Mouse (Mus musculus) thymus, postnatal 0 days (tissue): Measurements from ENCODE around the gene Gal3st2b. TPM values are rescaled to one million over a fixed set of nuclear protein-coding genes. Genes with fewer than 3 reads are reported as not detected.
"Not testable (repeated sequence)": the region's sequence is repeated elsewhere in the genome, so short reads cannot be mapped to it uniquely, and the experiment has no call there.

Experiments used
- DNase-seq: peaks from one replicate; pipeline ENCODE4 v3.0.0-alpha.2; 2015; ENCODE audit warnings: low spot score
- polyA plus RNA-seq: library from polyadenylated mRNA; unstranded; fragments of >200 nt; fragmentation: Nextera tagmentation; extraction: Ambion mirVana; gene quantifications from 2 replicates; pipeline ENCODE4 v1.2.1, GENCODE M21; 2015

The Gal3st2b gene
- polyA plus RNA-seq, 1 experiment from 2014 or later: 0.20 TPM

GRCm38 (mm10) chr1:93978287-93978686 lies 60.2 kb downstream of the Gal3st2b start:
- not testable (repeated sequence) for DNase-seq

GRCm38 (mm10) chr1:93980932-93981331 lies 62.8 kb downstream of the Gal3st2b start:
- not testable (repeated sequence) for DNase-seq

- no peak for DNase-seq
Observed at GRCm38 (mm10) chr1:93986167-93986566, 68.1 kb downstream of the Gal3st2b start.

GRCm38 (mm10) chr1:93988786-93989185 lies 70.7 kb downstream of the Gal3st2b start:
- DNase-seq: no peak

GRCm38 (mm10) chr1:93990209-93990608 lies 72.1 kb downstream of the Gal3st2b start, which contains the start of gene Gal3st2c:
TSS of gene Gal3st2c (plus strand) at chr1:93990509.
- not testable (repeated sequence) for DNase-seq

- DNase-seq: not testable (repeated sequence)
Observed at GRCm38 (mm10) chr1:93991068-93991467, 73.0 kb downstream of the Gal3st2b start.

- not testable (repeated sequence) for DNase-seq
Observed at GRCm38 (mm10) chr1:93991491-93991890, 73.4 kb downstream of the Gal3st2b start.

Other genes with a start within 250 kb of the Gal3st2b start
- gene Bok, start 232.7 kb upstream of the Gal3st2b start, polyA plus RNA-seq: 32.3 and 39.8 TPM in 2 replicates
- 72.8 and 76.0 TPM in 2 replicates for gene Atg4b, start 166.8 kb upstream of the Gal3st2b start, polyA plus RNA-seq
- gene Thap4, start 163.4 kb upstream of the Gal3st2b start, polyA plus RNA-seq: 30.6 and 31.6 TPM in 2 replicates
- gene Dtymk, start 116.4 kb upstream of the Gal3st2b start, polyA plus RNA-seq: 313 and 314 TPM in 2 replicates
- 14.2 and 15.0 TPM in 2 replicates for gene Ing5, start 114.3 kb upstream of the Gal3st2b start, polyA plus RNA-seq
- 7.6 and 8.4 TPM in 2 replicates for gene D2hgdh, start 93.4 kb upstream of the Gal3st2b start, polyA plus RNA-seq
- gene Gal3st2, start 57.0 kb upstream of the Gal3st2b start, polyA plus RNA-seq: 0.46 and 0.57 TPM in 2 replicates
- gene Gal3st2c, start 72.2 kb downstream of the Gal3st2b start, polyA plus RNA-seq: 0.01 and 0.03 TPM in 2 replicates
- gene Neu4, start 102.1 kb downstream of the Gal3st2b start, polyA plus RNA-seq: not detected in 2 replicates
- gene Pdcd1, start 134.2 kb downstream of the Gal3st2b start, polyA plus RNA-seq: 17.6 and 19.3 TPM in 2 replicates